12 mouse cellular contexts compared by ENCODE assay signal in genomic region chr2:31143326-31143725, GRCm38 (mm10). TPM values are rescaled to one million over a fixed set of nuclear protein-coding genes. Genes with fewer than 3 reads are reported as not detected.
A peak's percentile ranks its signal among the peaks of the same experiment; 100 is the strongest.
DNase-seq lines count a peak whose midpoint lies in the region; ATAC-seq and TF ChIP-seq lines count a peak whose summit lies in the region.
"Had no signal": no experiment of that assay in that cellular context is flagged by ENCODE, and none has a peak within 500 bp of the region (broad histone marks: within the 10 kb centered on the region; RNA-seq: fewer than 3 reads in every experiment).

No protein-coding gene starts in this region.

- no peak for DNase-seq in kidney, adult 2 months
- DNase-seq in kidney, postnatal 14 days: no peak
- no peak for DNase-seq in ES-E14 (ENCODE audit: low read depth, low spot score)
- DNase-seq in adrenal gland, postnatal 10 days: no peak
- DNase-seq in lung, adult 18-20 months: no peak
- no peak for DNase-seq in right cerebral cortex, postnatal 4 days
- DNase-seq: gastrocnemius, postnatal 14 days; spleen, adult 18-20 months had no signal

- no peak for ATAC-seq in intestine, embryonic 16.5 days
- ATAC-seq in stomach, embryonic 16.5 days (ENCODE audit: insufficient read depth, low FRiP score): no peak

- H3K36me3 ChIP-seq in kidney, adult 2 months (ENCODE audit: control insufficient read depth, insufficient read depth, low read length): no peaks in the 10 kb centered on the region
- H3K36me3 ChIP-seq in ES-E14 (ENCODE audit: control insufficient read depth, insufficient read depth, low read length, poor library complexity, severe bottlenecking): no peaks in the 10 kb centered on the region
- no peaks in the 10 kb centered on the region for H3K36me3 ChIP-seq in intestine, embryonic 16.5 days (ENCODE audit: control insufficient read depth, insufficient read depth, low read length)
- no peaks in the 10 kb centered on the region for H3K36me3 ChIP-seq in stomach, embryonic 16.5 days (ENCODE audit: control insufficient read depth, insufficient read depth, low read length)

- 75% methylated on average over 6 of the region's 6 CpGs for WGBS in kidney, adult 2 months
- WGBS in intestine, embryonic 16.5 days: 60% methylated on average over 6 of the region's 6 CpGs
- 56% methylated on average over 6 of the region's 6 CpGs for WGBS in stomach, embryonic 16.5 days

- TF ChIP-seq CTCF in kidney, adult 2 months (conservative IDR thresholded peaks at IDR 0.05; ENCODE audit: insufficient read depth, insufficient read length, low read depth, low read length): no peak

- H3K27ac ChIP-seq in kidney, adult 2 months (ENCODE audit: insufficient read depth, low read depth, low read length): peak overlapping the region; percentile 20; the same call in 1 of the 2 replicates
- H3K27ac ChIP-seq in ES-E14 (ENCODE audit: insufficient read depth, low read depth, low read length, poor library complexity, severe bottlenecking): no peak overlapping the region
- peak overlapping the region; percentile 3 for H3K27ac ChIP-seq in intestine, embryonic 16.5 days (ENCODE audit: low read length)
- peak overlapping the region; percentile 64 for H3K27ac ChIP-seq in stomach, embryonic 16.5 days (ENCODE audit: low read length)
- H3K27ac ChIP-seq: embryonic facial prominence, embryonic 13.5 days; neural tube, embryonic 12.5 days had no signal

- H3K27me3 ChIP-seq in kidney, adult 2 months (replicated peaks; ENCODE audit: control insufficient read depth, insufficient read depth, low read length): no peaks in the 10 kb centered on the region
- H3K27me3 ChIP-seq in intestine, embryonic 16.5 days (replicated peaks; ENCODE audit: control insufficient read depth, insufficient read depth, low read length): no peaks in the 10 kb centered on the region
- no peaks in the 10 kb centered on the region for H3K27me3 ChIP-seq in stomach, embryonic 16.5 days (ENCODE audit: control insufficient read depth, insufficient read depth, low read length)
- H3K27me3 ChIP-seq: embryonic facial prominence, embryonic 13.5 days; neural tube, embryonic 12.5 days had no signal

- no peak overlapping the region for H3K4me2 ChIP-seq in intestine, embryonic 16.5 days (ENCODE audit: low read depth, low read length)
- H3K4me2 ChIP-seq in stomach, embryonic 16.5 days (ENCODE audit: low read depth, low read length): 0 out of 2 replicates have a peak overlapping the region, but pooled peaks have one; percentile 9

- in situ Hi-C loops in ES-E14 (cut with MboI; ENCODE audit: low sequenced_read_pairs in 2 of 2, unreplicated experiment in 2 of 2): no loop called here

- H3K4me1 ChIP-seq in kidney, adult 2 months (ENCODE audit: control insufficient read depth, insufficient read depth, low read length): no peaks in the 10 kb centered on the region; the same call in 1 of the 2 replicates
- peaks cover 1 to 22% of the 10 kb centered on the region in 2 experiments for H3K4me1 ChIP-seq in ES-E14 (ENCODE audit: control insufficient read depth in 2 of 2, insufficient read depth in 2 of 2, low read length in 2 of 2, poor library complexity in 1 of 2)
- H3K4me1 ChIP-seq in intestine, embryonic 16.5 days (ENCODE audit: control insufficient read depth, insufficient read depth, low read length): peaks cover 11% of the 10 kb centered on the region
- peaks cover 19% of the 10 kb centered on the region for H3K4me1 ChIP-seq in stomach, embryonic 16.5 days (ENCODE audit: control insufficient read depth, insufficient read depth, low read length)

- peak overlapping the region; percentile 13; the same call in 1 of the 2 replicates for H3K9ac ChIP-seq in ES-E14 (ENCODE audit: insufficient read depth, low read depth, low read length, poor library complexity, severe bottlenecking)
- no peak overlapping the region for H3K9ac ChIP-seq in intestine, embryonic 16.5 days (ENCODE audit: low read depth, low read length)
- H3K9ac ChIP-seq in stomach, embryonic 16.5 days (ENCODE audit: low read length): peak overlapping the region; percentile 21; the same call in 1 of the 2 replicates
- H3K9ac ChIP-seq: embryonic facial prominence, embryonic 13.5 days; neural tube, embryonic 12.5 days had no signal

- H3K9me3 ChIP-seq in ES-E14 (ENCODE audit: control insufficient read depth, insufficient read depth, low read depth, low read length): no peaks in the 10 kb centered on the region
- no peaks in the 10 kb centered on the region for H3K9me3 ChIP-seq in intestine, embryonic 16.5 days (ENCODE audit: control insufficient read depth, low read length)
- H3K9me3 ChIP-seq in stomach, embryonic 16.5 days (replicated peaks; ENCODE audit: control insufficient read depth, low read length): no peaks in the 10 kb centered on the region
- H3K9me3 ChIP-seq: embryonic facial prominence, embryonic 13.5 days; neural tube, embryonic 12.5 days had no signal

- no peak for TF ChIP-seq POLR2A in kidney, adult 2 months (IDR thresholded peaks at IDR 0.05; ENCODE audit: low read depth, low read length)

- H3K4me3 ChIP-seq in kidney, adult 2 months (ENCODE audit: insufficient read depth, low read depth, low read length): peak overlapping the region; percentile 7; the same call in 1 of the 2 replicates
- H3K4me3 ChIP-seq in ES-E14 (ENCODE audit: insufficient read depth in 1 of 2, low read depth in 1 of 2, low read length in 2 of 2, poor library complexity in 1 of 2, severe bottlenecking in 1 of 2): no peak overlapping the region
- H3K4me3 ChIP-seq in intestine, embryonic 16.5 days (ENCODE audit: low read length): no peak overlapping the region
- H3K4me3 ChIP-seq in stomach, embryonic 16.5 days (replicated peaks; ENCODE audit: low read length): no peak overlapping the region
- H3K4me3 ChIP-seq: embryonic facial prominence, embryonic 13.5 days; neural tube, embryonic 12.5 days had no signal

TF ChIP-seq in ES-E14, 5 proteins besides CTCF, POLR2A, EP300 and RAD21:
- TF ChIP-seq ZNF384 (IDR thresholded peaks at IDR 0.05; ENCODE audit: low read depth, low read length): no peak
- TF ChIP-seq ZC3H11A (IDR thresholded peaks at IDR 0.05; ENCODE audit: borderline replicate concordance, low read depth, low read length): no peak
- no peak for TF ChIP-seq CHD2 (IDR thresholded peaks at IDR 0.05; ENCODE audit: low read depth, low read length)
- no peak for TF ChIP-seq MAFK (IDR thresholded peaks at IDR 0.05; ENCODE audit: insufficient read depth, low read depth, low read length)
- TF ChIP-seq HCFC1 (IDR thresholded peaks at IDR 0.05; ENCODE audit: borderline replicate concordance, insufficient read depth, low read length): no peak

RNA-seq across cellular contexts. Expression of gene Fnbp1, which starts 1.5 kb away (rescaled TPM):
- 21.1 and 23.9 TPM in 2 replicates for polyA plus RNA-seq in kidney, adult 2 months (2012; rRNA removed)
- total RNA-seq in ES-E14 (2012; rRNA removed): 15.1 and 16.5 TPM in 2 replicates
- polyA plus RNA-seq in intestine, embryonic 16.5 days (2015; fragmentation: Nextera tagmentation; extraction: Ambion mirVana): 19.0 and 21.1 TPM in 2 replicates
- 34.6 and 36.8 TPM in 2 replicates for polyA plus RNA-seq in stomach, embryonic 16.5 days (2015; fragmentation: Nextera tagmentation; extraction: Ambion mirVana)
- total RNA-seq in adrenal gland, postnatal 10 days (2021): 10 to 100 TPM; 48.1 to 58.5 TPM

RNA-seq across cellular contexts. Expression of gene Gpr107, which starts 8.8 kb away (rescaled TPM):
- polyA plus RNA-seq in kidney, adult 2 months (2012; rRNA removed): 22.2 and 22.8 TPM in 2 replicates
- 111 and 156 TPM in 2 replicates for total RNA-seq in ES-E14 (2012; rRNA removed)
- 30.4 and 32.5 TPM in 2 replicates for polyA plus RNA-seq in intestine, embryonic 16.5 days (2015; fragmentation: Nextera tagmentation; extraction: Ambion mirVana)
- polyA plus RNA-seq in stomach, embryonic 16.5 days (2015; fragmentation: Nextera tagmentation; extraction: Ambion mirVana): 34.8 and 39.3 TPM in 2 replicates
- 10 to 100 TPM; 41.7 to 56.4 TPM for total RNA-seq in adrenal gland, postnatal 10 days (2021)
